Mouse (Mus musculus) mouse embryonic stem cell (cell line): Measurements from ENCODE around the gene Hmgn1.

ENCODE experiments used
- in situ Hi-C, 2 experiments: fragments of 300-500 bp; cut with MboI; formaldehyde crosslinking; loops; 1 replicate in 1 of 2; 3 replicates in 1 of 2; pipeline ENCODE4 v1.14.3; 2019 to 2020; ENCODE audit warnings: low sequenced_read_pairs in 2 of 2, low pct_unique_long_range_greater_than_20kb in 1 of 2, mixed read lengths in 1 of 2; ENCODE audit not compliant: unreplicated experiment in 1 of 2

Hmgn1 gene

GRCm38 (mm10) chr16:96082301-96083178 is 45.0 kb downstream of the Hmgn1 start, which contains the start of gene Brwd1:
Brwd1 (minus strand) TSS chr16:96082526.
- in situ Hi-C loops: no loop called here

GRCm38 (mm10) chr16:96081742-96082241 is 45.7 kb downstream of the Hmgn1 start:
- in situ Hi-C loops: no loop called here

GRCm38 (mm10) chr16:96081331-96081730 is 46.2 kb downstream of the Hmgn1 start:
- in situ Hi-C loops: no loop called here

- in situ Hi-C loops: no loop called here
Measured at GRCm38 (mm10) chr16:96080524-96080923, 47.0 kb downstream of the Hmgn1 start.
